Mouse (Mus musculus): ENCODE results near the gene Gm20604. TPM values are rescaled to one million over a fixed set of nuclear protein-coding genes. Genes with fewer than 3 reads are reported as not detected.

The Gm20604 gene
- 24.2 TPM in 2 replicates for polyA plus RNA-seq (2014; fragmentation: Nextera tagmentation; extraction: Ambion mirVana)

- Histone ChIP-seq H3K9ac (ENCODE audit: low read length) (peak within 1 kb of the TSS; percentile 74), H3K4me3 (ENCODE audit: low read depth, low read length) (peak within 1 kb of the TSS; percentile 83), H3K27ac (ENCODE audit: low read depth) (peak within 1 kb of the TSS; percentile 87), H3K4me2 (ENCODE audit: low read length) (peak within 1 kb of the TSS; percentile 94), H3K9me3 (ENCODE audit: control insufficient read depth, low read length) (no peaks in the 10 kb centered on the region), H3K4me1 (replicated peaks; ENCODE audit: control insufficient read depth, insufficient read depth, low read length) (peaks cover 10% of the 10 kb centered on the region; the same call in 1 of the 2 replicates), H3K36me3 (ENCODE audit: control insufficient read depth, insufficient read depth, low read length) (peaks cover 14% of the 10 kb centered on the region), H3K27me3 (replicated peaks; ENCODE audit: control insufficient read depth, insufficient read depth, low read length) (no peaks in the 10 kb centered on the region)
- ATAC-seq (replicated peaks; ENCODE audit: low FRiP score, low TSS enrichment, low read depth) (no peak), DNase-seq (ENCODE audit: low spot score) (peak; percentile 56)
- WGBS: under 1% methylated on average over 10 of the region's 10 CpGs
These were observed at the start of gene Gm20604 for GRCm38 (mm10) chr12:102758403-102758756. Gene Gm20604 (minus strand): TSS chr12:102758672.

- no peaks in the 10 kb centered on the region for H3K4me1 ChIP-seq (replicated peaks; ENCODE audit: control insufficient read depth, insufficient read depth, low read length)
- H3K27ac ChIP-seq (ENCODE audit: low read depth): no peak overlapping the region
- H3K36me3 ChIP-seq (ENCODE audit: control insufficient read depth, insufficient read depth, low read length): peaks cover 23% of the 10 kb centered on the region
- H3K9me3 ChIP-seq (ENCODE audit: control insufficient read depth, low read length): no peaks in the 10 kb centered on the region
- DNase-seq (ENCODE audit: low spot score) (no peak), ATAC-seq (replicated peaks; ENCODE audit: low FRiP score, low TSS enrichment, low read depth) (no peak)
- no peak overlapping the region for H3K4me3 ChIP-seq (ENCODE audit: low read depth, low read length)
- WGBS: 87% methylated on average over 2 of the region's 2 CpGs
- no peaks in the 10 kb centered on the region for H3K27me3 ChIP-seq (replicated peaks; ENCODE audit: control insufficient read depth, insufficient read depth, low read length)
- H3K9ac ChIP-seq (ENCODE audit: low read length): no peak overlapping the region
- H3K4me2 ChIP-seq (ENCODE audit: low read length): no peak overlapping the region
These were observed 41.1 kb upstream of the Gm20604 start for GRCm38 (mm10) chr12:102799528-102799927.

- H3K27me3 ChIP-seq (replicated peaks; ENCODE audit: control insufficient read depth, insufficient read depth, low read length): no peaks in the 10 kb centered on the region
- peaks cover 88% of the 10 kb centered on the region for H3K36me3 ChIP-seq (ENCODE audit: control insufficient read depth, insufficient read depth, low read length)
- no peak overlapping the region for H3K27ac ChIP-seq (ENCODE audit: low read depth)
- no peak overlapping the region for H3K4me3 ChIP-seq (ENCODE audit: low read depth, low read length)
- H3K4me2 ChIP-seq (ENCODE audit: low read length): no peak overlapping the region
- H3K9ac ChIP-seq (ENCODE audit: low read length): no peak overlapping the region
- no peak for ATAC-seq (replicated peaks; ENCODE audit: low FRiP score, low TSS enrichment, low read depth)
- H3K9me3 ChIP-seq (ENCODE audit: control insufficient read depth, low read length): no peaks in the 10 kb centered on the region
- DNase-seq (ENCODE audit: low spot score): no peak
- no peaks in the 10 kb centered on the region for H3K4me1 ChIP-seq (replicated peaks; ENCODE audit: control insufficient read depth, insufficient read depth, low read length)
- WGBS: 80% methylated on average over 7 of the region's 7 CpGs
These were observed 29.5 kb upstream of the Gm20604 start for GRCm38 (mm10) chr12:102787927-102788326.

- DNase-seq (ENCODE audit: low spot score): no peak
- Histone ChIP-seq H3K4me3 (ENCODE audit: low read depth, low read length) (no peak overlapping the region), H3K27ac (ENCODE audit: low read depth) (no peak overlapping the region), H3K4me1 (replicated peaks; ENCODE audit: control insufficient read depth, insufficient read depth, low read length) (no peaks in the 10 kb centered on the region), H3K9ac (ENCODE audit: low read length) (no peak overlapping the region), H3K36me3 (ENCODE audit: control insufficient read depth, insufficient read depth, low read length) (peaks cover 80% of the 10 kb centered on the region), H3K4me2 (ENCODE audit: low read length) (no peak overlapping the region), H3K27me3 (replicated peaks; ENCODE audit: control insufficient read depth, insufficient read depth, low read length) (no peaks in the 10 kb centered on the region), H3K9me3 (ENCODE audit: control insufficient read depth, low read length) (no peaks in the 10 kb centered on the region)
- WGBS: 83% methylated on average over 5 of the region's 5 CpGs
- ATAC-seq (replicated peaks; ENCODE audit: low FRiP score, low TSS enrichment, low read depth): no peak
These were observed 27.1 kb upstream of the Gm20604 start for GRCm38 (mm10) chr12:102785593-102785985.

- WGBS: 76% methylated on average over 19 of the region's 19 CpGs
- ATAC-seq (replicated peaks; ENCODE audit: low FRiP score, low TSS enrichment, low read depth): no peak
These were observed 26.6 kb upstream of the Gm20604 start for GRCm38 (mm10) chr12:102784899-102785592.

GRCm38 (mm10) chr12:102782841-102783240 is 24.4 kb upstream of the Gm20604 start:
- Histone ChIP-seq H3K9ac (ENCODE audit: low read length) (no peak overlapping the region), H3K4me2 (ENCODE audit: low read length) (no peak overlapping the region), H3K27me3 (replicated peaks; ENCODE audit: control insufficient read depth, insufficient read depth, low read length) (no peaks in the 10 kb centered on the region), H3K36me3 (ENCODE audit: control insufficient read depth, insufficient read depth, low read length) (peaks cover 62% of the 10 kb centered on the region), H3K9me3 (ENCODE audit: control insufficient read depth, low read length) (no peaks in the 10 kb centered on the region), H3K4me1 (replicated peaks; ENCODE audit: control insufficient read depth, insufficient read depth, low read length) (no peaks in the 10 kb centered on the region), H3K4me3 (ENCODE audit: low read depth, low read length) (no peak overlapping the region), H3K27ac (ENCODE audit: low read depth) (no peak overlapping the region)
- no peak for ATAC-seq (replicated peaks; ENCODE audit: low FRiP score, low TSS enrichment, low read depth)
- no peak for DNase-seq (ENCODE audit: low spot score)
- 95% methylated on average over 5 of the region's 5 CpGs for WGBS

More at GRCm38 (mm10) chr12:102784899-102785592, 26.6 kb upstream of the Gm20604 start:
- no peak overlapping the region for H3K4me2 ChIP-seq (ENCODE audit: low read length)
- H3K27me3 ChIP-seq (replicated peaks; ENCODE audit: control insufficient read depth, insufficient read depth, low read length): no peaks in the 10 kb centered on the region
- no peaks in the 10 kb centered on the region for H3K9me3 ChIP-seq (ENCODE audit: control insufficient read depth, low read length)
- no peak overlapping the region for H3K27ac ChIP-seq (ENCODE audit: low read depth)
- no peak overlapping the region for H3K9ac ChIP-seq (ENCODE audit: low read length)
- DNase-seq (ENCODE audit: low spot score): no peak
- H3K36me3 ChIP-seq (ENCODE audit: control insufficient read depth, insufficient read depth, low read length): peaks cover 75% of the 10 kb centered on the region
- H3K4me1 ChIP-seq (replicated peaks; ENCODE audit: control insufficient read depth, insufficient read depth, low read length): no peaks in the 10 kb centered on the region
- H3K4me3 ChIP-seq (ENCODE audit: low read depth, low read length): no peak overlapping the region

GRCm38 (mm10) chr12:102779452-102779851 is 21.0 kb upstream of the Gm20604 start:
- ATAC-seq (replicated peaks; ENCODE audit: low FRiP score, low TSS enrichment, low read depth) (peak; percentile 60; the same call in 1 of the 2 replicates), DNase-seq (ENCODE audit: low spot score) (no peak)
- Histone ChIP-seq H3K4me1 (replicated peaks; ENCODE audit: control insufficient read depth, insufficient read depth, low read length) (no peaks in the 10 kb centered on the region), H3K27ac (ENCODE audit: low read depth) (no peak overlapping the region), H3K9ac (ENCODE audit: low read length) (no peak overlapping the region), H3K4me3 (ENCODE audit: low read depth, low read length) (no peak overlapping the region), H3K9me3 (ENCODE audit: control insufficient read depth, low read length) (no peaks in the 10 kb centered on the region), H3K27me3 (replicated peaks; ENCODE audit: control insufficient read depth, insufficient read depth, low read length) (no peaks in the 10 kb centered on the region), H3K36me3 (ENCODE audit: control insufficient read depth, insufficient read depth, low read length) (peaks cover 62% of the 10 kb centered on the region), H3K4me2 (ENCODE audit: low read length) (no peak overlapping the region)
- 50% methylated on average over 3 of the region's 3 CpGs for WGBS

- Histone ChIP-seq H3K27me3 (replicated peaks; ENCODE audit: control insufficient read depth, insufficient read depth, low read length) (no peaks in the 10 kb centered on the region), H3K4me1 (replicated peaks; ENCODE audit: control insufficient read depth, insufficient read depth, low read length) (no peaks in the 10 kb centered on the region), H3K4me2 (ENCODE audit: low read length) (no peak overlapping the region), H3K9me3 (ENCODE audit: control insufficient read depth, low read length) (no peaks in the 10 kb centered on the region), H3K36me3 (ENCODE audit: control insufficient read depth, insufficient read depth, low read length) (peaks cover 64% of the 10 kb centered on the region), H3K4me3 (ENCODE audit: low read depth, low read length) (no peak overlapping the region), H3K9ac (ENCODE audit: low read length) (no peak overlapping the region), H3K27ac (ENCODE audit: low read depth) (no peak overlapping the region)
- ATAC-seq (replicated peaks; ENCODE audit: low FRiP score, low TSS enrichment, low read depth) (no peak), DNase-seq (ENCODE audit: low spot score) (no peak)
- WGBS: 84% methylated on average over 5 of the region's 5 CpGs
These were observed 19.7 kb upstream of the Gm20604 start for GRCm38 (mm10) chr12:102778151-102778550.

- no peak for DNase-seq (ENCODE audit: low spot score)
- H3K4me3 ChIP-seq (ENCODE audit: low read depth, low read length): no peak overlapping the region
- peaks cover 73% of the 10 kb centered on the region for H3K36me3 ChIP-seq (ENCODE audit: control insufficient read depth, insufficient read depth, low read length)
- no peaks in the 10 kb centered on the region for H3K9me3 ChIP-seq (ENCODE audit: control insufficient read depth, low read length)
- WGBS: 91% methylated on average over 14 of the region's 14 CpGs
- no peak for ATAC-seq (replicated peaks; ENCODE audit: low FRiP score, low TSS enrichment, low read depth)
- no peak overlapping the region for H3K27ac ChIP-seq (ENCODE audit: low read depth)
- H3K4me2 ChIP-seq (ENCODE audit: low read length): no peak overlapping the region
- no peaks in the 10 kb centered on the region for H3K27me3 ChIP-seq (replicated peaks; ENCODE audit: control insufficient read depth, insufficient read depth, low read length)
- no peak overlapping the region for H3K9ac ChIP-seq (ENCODE audit: low read length)
- no peaks in the 10 kb centered on the region for H3K4me1 ChIP-seq (replicated peaks; ENCODE audit: control insufficient read depth, insufficient read depth, low read length)
These were observed 17.6 kb upstream of the Gm20604 start for GRCm38 (mm10) chr12:102776035-102776434.
